Comparison of ENCODE assay signal across 9 mouse cellular contexts in genomic region chr17:47921136-47921665, GRCm38 (mm10). TPM values are rescaled to one million over a fixed set of nuclear protein-coding genes. Genes with fewer than 3 reads are reported as not detected.
DNase-seq lines count a peak whose midpoint lies in the region; ATAC-seq lines count a peak whose summit lies in the region.
"Had no signal": no experiment of that assay in that cellular context is flagged by ENCODE, and none has a peak within 500 bp of the region (broad histone marks: within the 10 kb centered on the region; RNA-seq: fewer than 3 reads in every experiment).

No protein-coding gene starts in this region.

- no peaks in the 10 kb centered on the region for H3K9me3 ChIP-seq in lung, embryonic 16.5 days (ENCODE audit: control insufficient read depth, low read length)
- no peaks in the 10 kb centered on the region for H3K9me3 ChIP-seq in hindbrain, embryonic 10.5 days
- H3K9me3 ChIP-seq in liver, embryonic 15.5 days (replicated peaks) = no peaks in the 10 kb centered on the region

- H3K4me1 ChIP-seq in lung, embryonic 16.5 days (replicated peaks; ENCODE audit: control insufficient read depth, insufficient read depth, low read length) = peaks cover 43% of the 10 kb centered on the region
- H3K4me1 ChIP-seq in hindbrain, embryonic 10.5 days (replicated peaks) = peaks cover 90% of the 10 kb centered on the region
- peaks cover 47% of the 10 kb centered on the region for H3K4me1 ChIP-seq in liver, embryonic 15.5 days (replicated peaks)

- peak overlapping the region; percentile 66 for H3K4me3 ChIP-seq in lung, embryonic 16.5 days (ENCODE audit: low read length)
- H3K4me3 ChIP-seq in hindbrain, embryonic 10.5 days = peak overlapping the region; percentile 98
- H3K4me3 ChIP-seq in liver, embryonic 15.5 days (replicated peaks) = no peak overlapping the region

- H3K27ac ChIP-seq in lung, embryonic 16.5 days (ENCODE audit: low read length) = no peak overlapping the region
- peak overlapping the region; percentile 99; the same call in 1 of the 2 replicates for H3K27ac ChIP-seq in hindbrain, embryonic 10.5 days
- H3K27ac ChIP-seq in liver, embryonic 15.5 days (replicated peaks) = no peak overlapping the region

- DNase-seq in lung, adult 18-20 months = no peak
- DNase-seq in hindbrain, embryonic 10.5 days (ENCODE audit: low spot score) = no peak
- DNase-seq in gastrocnemius, postnatal 25 days = no peak
- no peak for DNase-seq in Muller cell, postnatal 12 days (ENCODE audit: inconsistent ontology term)
- DNase-seq in kidney, adult 8-10 months = no peak
- DNase-seq: heart, adult 18-20 months had no signal

- no peak for ATAC-seq in lung, embryonic 16.5 days (ENCODE audit: low read depth)
- no peak for ATAC-seq in liver, embryonic 15.5 days (ENCODE audit: insufficient read depth)
- no peak for ATAC-seq in megakaryocyte progenitor cell, adult 5-6 weeks (replicated peaks; ENCODE audit: poor library complexity)

- H3K36me3 ChIP-seq in lung, embryonic 16.5 days (ENCODE audit: control insufficient read depth, insufficient read depth, low read length) = no peaks in the 10 kb centered on the region
- H3K36me3 ChIP-seq in hindbrain, embryonic 10.5 days = peaks cover 53% of the 10 kb centered on the region
- no peaks in the 10 kb centered on the region for H3K36me3 ChIP-seq in liver, embryonic 15.5 days (replicated peaks)

- peak overlapping the region; percentile 80 for H3K9ac ChIP-seq in lung, embryonic 16.5 days (ENCODE audit: low read length)
- H3K9ac ChIP-seq in liver, embryonic 15.5 days = no peak overlapping the region

- peak overlapping the region; percentile 87 for H3K4me2 ChIP-seq in lung, embryonic 16.5 days (ENCODE audit: low read depth, low read length)
- peak overlapping the region; percentile 90 for H3K4me2 ChIP-seq in liver, embryonic 15.5 days

- no peaks in the 10 kb centered on the region; the same call in 1 of the 2 replicates for H3K27me3 ChIP-seq in lung, embryonic 16.5 days (ENCODE audit: control insufficient read depth, insufficient read depth, low read depth, low read length)
- H3K27me3 ChIP-seq in hindbrain, embryonic 10.5 days (ENCODE audit: insufficient read depth, poor library complexity, severe bottlenecking) = peaks cover 18% of the 10 kb centered on the region; the same call in 1 of the 2 replicates
- peaks cover 59% of the 10 kb centered on the region for H3K27me3 ChIP-seq in liver, embryonic 15.5 days

- WGBS in lung, embryonic 16.5 days = 49% methylated on average over 4 of the region's 4 CpGs
- 22% methylated on average over 4 of the region's 4 CpGs for WGBS in hindbrain, embryonic 10.5 days
- WGBS in liver, embryonic 15.5 days (ENCODE audit: insufficient replicate concordance) = 36% methylated on average over 4 of the region's 4 CpGs

RNA-seq across cellular contexts. Expression of gene Foxp4, which starts 3.2 kb away (rescaled TPM):
- 13.6 and 14.6 TPM in 2 replicates for polyA plus RNA-seq in lung, embryonic 16.5 days (2015; fragmentation: Nextera tagmentation; extraction: Ambion mirVana)
- 25.1 and 29.4 TPM in 2 replicates for polyA plus RNA-seq in hindbrain, embryonic 10.5 days (2016; fragmentation: Nextera tagmentation; extraction: Ambion mirVana)
- polyA plus RNA-seq in liver, embryonic 15.5 days (2015; fragmentation: Nextera tagmentation; extraction: Ambion mirVana) = 4.6 and 4.8 TPM in 2 replicates
- 1 to 10 TPM; 6.4 to 7.6 TPM for total RNA-seq in gastrocnemius, postnatal 25 days (2021)
- 20.1 and 21.3 TPM in 2 replicates for total RNA-seq in megakaryocyte progenitor cell, adult 5-6 weeks (2015)
- 3.2 and 4.0 TPM in 2 replicates for total RNA-seq in megakaryocyte progenitor cell, adult 5-6 weeks (2017)
